Mouse (Mus musculus): Measurements from ENCODE around the gene Arhgap28.
"Not testable (repeated sequence)": the region's sequence is repeated elsewhere in the genome, so short reads cannot be mapped to it uniquely, and the experiment has no call there.

Arhgap28 gene

GRCm38 (mm10) chr17:67888081-67888480 is 115.8 kb downstream of the Arhgap28 start:
- no peak for DNase-seq (ENCODE audit: low read depth, low spot score)

DNA sequence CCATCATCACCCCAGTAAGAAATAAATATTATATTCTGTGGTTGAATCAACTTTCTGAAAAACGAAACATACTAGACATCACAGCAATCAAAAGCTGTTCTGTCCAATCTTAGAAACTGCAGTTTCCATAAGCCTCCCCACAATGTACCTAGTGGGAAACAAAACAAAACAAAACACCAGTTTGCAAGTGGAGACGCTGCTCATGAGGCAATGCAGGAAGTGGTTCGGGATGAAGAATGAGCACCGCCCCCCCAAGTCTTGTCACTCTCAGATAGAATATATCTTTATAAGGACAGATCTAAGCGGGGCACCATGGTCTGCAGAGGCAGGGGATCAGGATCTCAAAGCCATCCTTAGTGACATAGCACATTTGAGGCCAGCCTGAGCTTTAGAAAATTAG is 117.6 kb downstream of the Arhgap28 start:
- DNase-seq (ENCODE audit: low read depth, low spot score) = no peak

DNA sequence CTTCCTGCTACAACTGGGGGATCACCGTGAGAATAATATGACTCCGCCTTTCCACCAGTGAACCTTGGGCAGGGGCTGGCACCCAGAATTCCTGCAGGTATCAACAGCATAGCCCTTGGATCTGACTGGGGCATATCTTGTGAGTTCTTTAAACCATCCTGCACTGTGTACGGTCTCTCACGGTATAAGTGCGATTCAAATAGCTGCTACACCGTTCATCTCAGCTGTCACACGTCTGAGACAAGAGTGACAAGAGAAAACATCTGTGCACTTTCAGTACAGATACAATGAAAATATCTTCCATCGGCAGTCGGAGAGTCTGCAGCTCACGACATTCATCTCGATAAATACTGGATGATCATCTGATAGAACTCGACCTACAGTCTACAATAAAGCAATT is 126.3 kb downstream of the Arhgap28 start:
- DNase-seq (ENCODE audit: low read depth, low spot score) = no peak

DNA sequence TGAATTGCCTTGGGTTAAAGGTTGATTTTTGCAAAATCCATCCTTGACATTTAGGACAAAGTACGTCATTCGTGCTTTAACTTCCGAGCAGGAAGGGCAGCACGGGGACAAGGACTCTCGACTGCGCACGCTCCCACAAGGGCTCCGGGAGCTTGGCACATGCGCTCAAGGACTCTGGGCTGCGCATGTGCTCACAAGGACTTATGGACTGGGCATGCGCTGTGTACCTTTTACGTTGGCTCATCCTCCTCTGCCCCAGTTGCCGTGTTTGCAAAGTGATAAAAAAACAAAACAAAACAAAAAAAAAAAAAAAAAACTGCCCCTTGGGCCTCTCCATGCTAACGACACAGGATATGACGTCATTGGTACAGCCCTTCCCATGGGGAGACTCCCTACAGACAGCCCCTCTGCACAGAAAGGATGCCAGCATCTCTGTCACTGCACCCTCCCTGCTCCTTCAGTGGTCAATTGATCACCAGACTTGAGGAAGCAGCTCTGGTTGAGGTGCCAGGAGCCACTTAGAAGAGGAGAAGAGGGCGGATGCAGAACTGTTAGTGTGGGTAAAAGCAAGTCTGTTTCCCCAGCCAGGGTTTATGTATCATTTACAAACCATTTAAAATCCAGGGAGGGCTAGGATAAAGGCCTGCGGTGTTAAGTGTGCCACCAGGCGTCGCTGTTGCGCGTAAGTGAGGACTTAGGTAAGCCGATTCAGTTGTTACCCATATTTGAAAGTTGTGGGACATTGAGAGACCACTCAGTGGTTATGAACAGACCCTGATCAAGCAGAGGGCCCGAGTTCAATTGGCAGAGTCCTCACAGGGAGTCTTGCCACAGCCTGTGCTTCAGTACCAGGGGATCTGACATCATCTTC is 134.0 kb downstream of the Arhgap28 start:
- DNase-seq (ENCODE audit: low read depth, low spot score) = peak; percentile 75

DNA sequence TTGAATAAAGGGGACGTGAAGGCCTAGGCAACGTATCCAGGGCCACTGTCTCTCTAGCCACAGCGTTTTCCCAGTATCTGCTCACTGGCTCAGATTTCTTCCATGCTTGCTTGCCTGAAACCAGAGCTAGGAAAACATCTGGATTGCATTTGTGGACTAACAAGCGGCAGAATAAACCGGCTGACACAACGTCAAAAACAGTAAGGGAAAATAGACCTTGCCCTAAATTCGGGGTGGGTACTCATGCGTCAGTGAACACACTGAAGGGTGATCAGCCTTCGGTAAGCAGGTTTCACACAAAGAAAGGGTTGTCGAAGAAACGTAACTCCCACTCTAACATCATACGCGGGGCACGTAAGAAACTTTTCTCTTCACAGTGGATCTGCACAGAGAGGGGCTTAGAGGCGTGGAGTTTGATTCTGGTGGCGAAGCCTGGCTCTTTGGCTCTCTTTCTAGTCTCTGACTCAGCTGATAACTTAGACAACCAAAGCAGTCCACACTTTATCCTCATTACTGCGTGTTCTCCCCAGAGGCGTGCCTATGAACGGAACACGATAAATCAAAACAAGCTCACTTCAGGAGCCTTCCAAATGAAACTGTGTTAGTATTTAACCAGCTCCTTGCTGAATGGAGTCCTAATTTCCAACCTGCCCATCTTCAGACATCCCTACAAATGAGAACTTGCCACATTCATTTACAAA is 137.2 kb downstream of the Arhgap28 start:
- DNase-seq (ENCODE audit: low read depth, low spot score) = peak; percentile 88

- peak; percentile 24 for DNase-seq (ENCODE audit: low read depth, low spot score)
Measured at GRCm38 (mm10) chr17:67866026-67866425, 137.9 kb downstream of the Arhgap28 start.

DNA sequence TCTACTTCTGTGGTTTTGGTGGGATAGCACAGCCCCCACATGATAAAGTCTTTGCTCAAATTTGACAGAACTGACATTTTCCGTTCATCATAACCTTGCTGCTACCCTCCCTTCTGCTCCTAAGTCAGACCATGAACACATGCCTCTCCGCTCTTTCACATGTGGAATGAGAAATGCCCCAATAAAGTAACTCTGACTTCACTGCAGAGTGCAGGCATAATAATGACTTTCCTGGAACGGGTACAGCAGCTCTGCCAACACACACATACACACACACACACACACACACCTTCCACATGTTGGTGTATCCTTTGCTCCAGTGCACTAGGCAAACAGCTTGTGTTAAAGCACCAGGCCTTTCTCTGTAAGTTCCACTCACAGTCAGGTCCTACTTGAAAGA is 139.0 kb downstream of the Arhgap28 start:
- no peak for DNase-seq (ENCODE audit: low read depth, low spot score)

DNA sequence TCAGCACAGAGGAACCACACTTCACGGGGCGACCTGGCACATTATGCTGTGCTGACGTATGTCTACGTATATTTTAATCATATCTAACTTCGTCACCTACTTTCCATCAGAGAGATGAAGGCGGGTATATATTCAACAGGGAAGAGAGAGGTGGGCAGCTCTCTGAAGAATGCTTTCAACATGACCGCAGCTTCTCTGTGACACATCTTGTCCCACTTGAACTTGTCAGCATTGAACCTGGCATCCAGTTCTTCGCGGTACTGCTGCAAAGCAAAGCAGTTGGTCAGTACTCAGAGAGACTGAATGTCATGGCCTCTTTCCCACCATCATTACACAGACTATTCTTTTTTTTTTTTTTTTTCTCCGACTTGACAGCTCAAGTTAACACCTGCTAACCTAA is 139.6 kb downstream of the Arhgap28 start:
- DNase-seq (ENCODE audit: low read depth, low spot score) = no peak

DNA sequence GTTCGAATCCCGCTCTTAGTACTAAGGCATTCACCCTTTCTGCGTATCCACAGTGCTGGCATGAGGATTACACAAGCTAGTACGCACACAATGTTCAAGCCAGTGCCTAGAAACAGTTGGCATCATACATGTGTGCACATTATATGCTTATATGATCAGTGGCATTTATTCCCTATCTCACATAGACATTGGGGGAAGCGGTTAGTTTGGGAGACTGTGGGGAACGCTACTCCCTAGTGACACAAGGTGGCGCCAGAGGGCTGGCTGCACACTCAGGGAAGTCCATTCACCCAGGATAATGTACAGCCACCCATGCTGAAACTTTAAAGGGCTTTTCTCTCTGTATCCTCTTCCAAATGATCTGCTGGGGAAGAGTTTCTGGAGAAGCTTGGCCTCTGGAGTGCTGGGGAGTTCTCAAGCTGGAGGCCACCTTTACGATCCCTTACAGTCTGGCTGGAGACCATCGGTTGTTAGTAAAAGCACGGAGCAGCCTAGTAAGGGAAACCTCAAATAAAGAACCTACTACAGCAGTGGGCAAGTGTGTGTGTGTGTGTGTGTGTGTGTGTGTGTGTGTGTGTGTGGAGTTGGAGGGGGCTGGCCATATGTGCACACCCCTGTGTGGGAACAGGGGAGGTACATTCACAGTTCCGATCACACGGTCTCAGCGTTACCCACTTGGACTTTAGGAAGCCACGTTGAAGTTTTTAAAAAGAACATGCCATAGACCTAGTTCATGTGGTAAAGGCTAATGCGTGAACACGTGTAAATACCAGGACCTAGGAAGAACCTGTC is 142.0 kb downstream of the Arhgap28 start:
- DNase-seq (ENCODE audit: low read depth, low spot score) = peak; percentile 69

GRCm38 (mm10) chr17:67861080-67861630 is 142.8 kb downstream of the Arhgap28 start:
- DNase-seq (ENCODE audit: low read depth, low spot score) = no peak

- not testable (repeated sequence) for DNase-seq (ENCODE audit: low read depth, low spot score)
Measured at GRCm38 (mm10) chr17:67841494-67841893, 162.4 kb downstream of the Arhgap28 start.

- DNase-seq (ENCODE audit: low read depth, low spot score) = no peak
Measured at GRCm38 (mm10) chr17:67838948-67839347, 165.0 kb downstream of the Arhgap28 start.

DNA sequence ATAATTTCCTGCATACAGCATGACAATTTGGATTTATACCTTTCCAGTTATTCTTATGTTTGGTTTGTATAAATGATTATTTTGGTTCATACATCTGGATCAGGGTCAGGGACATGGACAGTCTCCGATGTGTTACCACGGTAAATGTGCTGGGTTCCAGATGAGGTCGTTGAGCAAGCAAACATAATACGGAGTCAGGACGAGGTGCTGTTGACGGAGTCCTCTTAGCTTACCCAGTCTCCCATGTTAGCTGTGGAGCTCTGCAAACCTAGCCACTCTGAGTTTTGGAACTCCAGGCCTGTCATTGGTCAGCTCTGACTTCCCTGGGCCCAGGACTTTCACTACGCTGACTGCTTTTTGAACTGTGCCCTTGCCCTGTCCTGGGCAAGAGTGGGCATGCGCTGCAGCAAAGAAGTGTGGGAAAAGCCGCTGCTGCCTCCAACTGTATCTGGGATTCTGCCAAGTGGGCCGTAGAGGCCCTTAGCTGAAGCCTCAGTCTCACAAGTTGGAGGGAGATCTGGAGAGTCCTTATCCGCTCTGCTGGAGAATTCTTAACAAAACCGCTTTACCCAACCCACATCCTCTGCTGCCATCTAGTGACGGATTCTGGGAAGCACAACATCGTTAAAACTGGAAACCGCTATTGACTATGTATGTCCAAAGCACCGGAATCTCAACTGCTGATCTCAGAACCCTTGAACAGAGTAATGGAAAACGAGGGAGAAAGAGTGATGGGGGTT is 166.4 kb downstream of the Arhgap28 start:
- DNase-seq (ENCODE audit: low read depth, low spot score) = peak; percentile 88

GRCm38 (mm10) chr17:67836146-67836895 is 167.6 kb downstream of the Arhgap28 start:
- DNase-seq (ENCODE audit: low read depth, low spot score) = no peak

GRCm38 (mm10) chr17:67827431-67827830 is 176.5 kb downstream of the Arhgap28 start:
- DNase-seq (ENCODE audit: low read depth, low spot score) = no peak

- DNase-seq (ENCODE audit: low read depth, low spot score) = no peak
Measured at GRCm38 (mm10) chr17:67816916-67817315, 187.0 kb downstream of the Arhgap28 start.

- DNase-seq (ENCODE audit: low read depth, low spot score) = no peak
Measured at GRCm38 (mm10) chr17:67815720-67816119, 188.2 kb downstream of the Arhgap28 start.

- no peak for DNase-seq (ENCODE audit: low read depth, low spot score)
Measured at GRCm38 (mm10) chr17:67813666-67814065, 190.3 kb downstream of the Arhgap28 start.

DNA sequence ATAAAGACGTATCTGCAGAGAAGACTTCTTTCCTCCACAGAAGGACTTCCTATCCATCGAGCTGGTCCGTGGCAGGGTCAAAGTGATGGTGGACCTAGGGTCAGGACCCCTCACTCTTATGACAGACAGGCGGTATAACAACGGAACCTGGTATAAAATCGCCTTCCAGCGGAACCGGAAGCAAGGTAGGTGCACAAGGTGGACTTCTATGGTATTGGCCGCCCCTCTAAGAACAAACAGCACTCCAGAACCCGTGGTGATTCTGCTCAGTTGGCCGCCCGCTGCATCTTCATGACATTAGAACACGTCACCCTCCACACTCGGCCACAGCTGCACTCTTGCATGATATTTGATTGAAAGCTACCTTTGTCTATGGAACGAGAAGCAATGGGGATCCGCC is 194.7 kb downstream of the Arhgap28 start:
- no peak for DNase-seq (ENCODE audit: low read depth, low spot score)
